Mouse (Mus musculus) forebrain, embryonic 14.5 days (tissue): Measurements from ENCODE around the gene Slc7a6. TPM values are rescaled to one million over a fixed set of nuclear protein-coding genes. Genes with fewer than 3 reads are reported as not detected.

ENCODE experiments used
- ATAC-seq: fragments of 200-750 bp; cut with Nextera tagmentation; 2 replicates; pipeline ENCODE4 v1.8.0; 2017; ENCODE audit warnings: mild to moderate bottlenecking, moderate library complexity
- DNase-seq: peaks from one replicate; pipeline ENCODE4 v3.0.0-alpha.2; 2015; ENCODE audit warnings: low spot score
- H3K27ac ChIP-seq: fragments of 300-500 bp; sonication (generic); 2 replicates; pipeline ENCODE4 v1.5.1; 2014; ENCODE audit warnings: low read depth, mild to moderate bottlenecking, control low read depth, low read length, moderate library complexity
- H3K27me3 ChIP-seq: fragments of 300-500 bp; sonication (generic); replicated peaks from 2 replicates; pipeline ENCODE4 v1.6.1; 2014; ENCODE audit warnings: low read length, control low read depth, mixed read lengths; ENCODE audit not compliant: control insufficient read depth, insufficient read depth
- H3K36me3 ChIP-seq: fragments of 300-500 bp; sonication (generic); 2 replicates; pipeline ENCODE4 v1.6.1; 2014; ENCODE audit warnings: low read length, control low read depth; ENCODE audit not compliant: control insufficient read depth, insufficient read depth
- H3K4me1 ChIP-seq: fragments of 300-500 bp; sonication (generic); 2 replicates; pipeline ENCODE4 v1.6.1; 2014; ENCODE audit warnings: antibody characterized with exemption, low read length, control low read depth; ENCODE audit not compliant: control insufficient read depth, insufficient read depth
- H3K4me2 ChIP-seq: fragments of 300-500 bp; sonication (generic); 2 replicates; pipeline ENCODE4 v1.6.1; 2014; ENCODE audit warnings: mild to moderate bottlenecking, control low read depth, low read length
- H3K4me3 ChIP-seq: fragments of 300-500 bp; sonication (generic); 2 replicates; pipeline ENCODE4 v1.5.1; 2014; ENCODE audit warnings: low read depth, low read length, control low read depth
- H3K9ac ChIP-seq: fragments of 300-500 bp; sonication (generic); 2 replicates; pipeline ENCODE4 v1.6.1; 2014; ENCODE audit warnings: mild to moderate bottlenecking, low read length, control low read depth, moderate library complexity
- H3K9me3 ChIP-seq: fragments of 300-500 bp; sonication (generic); replicated peaks from 2 replicates; pipeline ENCODE4 v1.6.1; 2016; ENCODE audit warnings: low read length, control low read depth, mixed read lengths; ENCODE audit not compliant: control insufficient read depth
- WGBS: fragments of 180-500 bp; shearing (Covaris S2); extraction: QIAGEN DNeasy Blood & Tissue Kit; methylation state at CpG from one replicate; pipeline ENCODE4 v1.1.7; 2014; 5-methylcytosine and 5-hydroxymethylcytosine counted together
- polyA plus RNA-seq: library from polyadenylated mRNA; unstranded; fragments of >200 nt; fragmentation: Nextera tagmentation; extraction: Ambion mirVana; gene quantifications from 2 replicates; pipeline ENCODE4 v1.2.1, GENCODE M21; 2014

The Slc7a6 gene
- polyA plus RNA-seq, 1 experiment from 2014 or later: 86.3 TPM

DNA sequence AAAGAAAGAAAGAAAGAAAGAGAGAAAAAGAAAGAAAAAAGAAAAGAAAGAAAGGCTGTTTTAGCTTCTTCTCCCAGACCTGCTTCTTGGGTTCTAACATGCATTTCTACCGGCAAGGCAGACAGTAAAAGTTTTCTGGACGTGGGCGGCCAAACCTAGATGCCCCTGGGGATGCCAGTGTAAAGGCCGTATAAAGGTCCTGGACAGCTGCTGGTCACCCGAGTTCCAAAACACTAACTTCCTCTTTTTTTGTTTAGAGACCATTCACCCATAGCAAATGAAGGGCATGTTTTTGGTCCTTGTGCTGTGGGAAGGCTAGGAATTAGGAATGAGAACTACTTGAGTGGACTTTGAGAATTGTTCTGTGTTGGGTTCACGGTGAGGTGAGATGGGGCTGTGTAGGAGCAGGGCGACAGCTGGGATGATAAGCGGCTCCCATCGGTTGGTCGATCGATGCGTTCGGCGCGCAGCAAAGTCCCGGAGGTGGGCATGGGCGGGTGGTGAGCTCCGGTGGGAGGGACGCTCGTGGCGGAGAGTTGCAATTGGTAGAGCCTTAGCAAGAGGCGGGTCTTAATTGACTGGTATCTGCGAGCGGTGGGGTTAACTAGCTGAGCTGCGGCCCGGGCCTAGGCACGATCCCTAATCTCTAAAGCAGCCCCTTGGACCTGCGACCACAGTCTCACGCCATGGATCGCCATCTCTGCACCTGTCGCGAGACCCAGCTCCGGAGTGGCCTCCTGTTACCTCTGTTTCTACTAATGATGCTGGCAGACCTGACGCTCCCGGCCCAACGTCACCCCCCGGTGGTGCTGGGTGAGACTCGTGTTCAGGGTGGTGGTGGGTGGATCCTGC is 18.6 kb upstream of the Slc7a6 start, which contains the start of gene Pla2g15:
Pla2g15 (plus strand) TSS at position 599 of the 852 bp plus-strand sequence.
- WGBS: 2% methylated on average over 38 of the region's 38 CpGs
- ATAC-seq: peak; percentile 100
- Histone ChIP-seq H3K27ac (no peak within 1 kb of the TSS), H3K9ac (peak within 1 kb of the TSS; percentile 78), H3K4me2 (peak within 1 kb of the TSS; percentile 74), H3K27me3 (no peaks in the 10 kb centered on the region), H3K4me3 (peak within 1 kb of the TSS; percentile 81), H3K4me1 (peaks cover 6% of the 10 kb centered on the region), H3K36me3 (peaks cover 5% of the 10 kb centered on the region), H3K9me3 (no peaks in the 10 kb centered on the region)
- DNase-seq: peak; percentile 97

DNA sequence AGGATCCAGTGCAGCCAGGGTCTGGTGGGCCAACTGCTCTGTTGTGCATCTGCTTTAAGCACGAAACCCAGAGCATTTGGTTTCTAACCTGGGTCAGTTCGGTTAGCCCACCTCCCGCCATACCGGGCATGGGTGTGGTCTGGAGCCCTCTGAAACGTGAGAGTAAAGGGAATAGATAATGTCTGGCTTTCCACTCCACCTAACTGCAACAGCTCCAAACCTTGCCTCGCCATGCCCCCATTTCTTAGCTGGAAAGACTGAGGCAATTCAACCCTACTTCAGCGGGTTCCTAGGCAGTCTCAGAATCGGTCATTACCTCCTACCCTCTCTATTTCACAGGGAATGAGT is 18.0 kb upstream of the Slc7a6 start:
- no peak overlapping the region for H3K27ac ChIP-seq
- peaks cover 10% of the 10 kb centered on the region for H3K36me3 ChIP-seq
- ATAC-seq: no peak
- H3K4me1 ChIP-seq: peaks cover 6% of the 10 kb centered on the region
- H3K4me2 ChIP-seq: peak overlapping the region; percentile 74
- no peaks in the 10 kb centered on the region for H3K9me3 ChIP-seq
- WGBS: 16% methylated on average over 8 of the region's 8 CpGs
- H3K27me3 ChIP-seq: no peaks in the 10 kb centered on the region
- DNase-seq: no peak
- H3K9ac ChIP-seq: peak overlapping the region; percentile 78
- peak overlapping the region; percentile 81 for H3K4me3 ChIP-seq

DNA sequence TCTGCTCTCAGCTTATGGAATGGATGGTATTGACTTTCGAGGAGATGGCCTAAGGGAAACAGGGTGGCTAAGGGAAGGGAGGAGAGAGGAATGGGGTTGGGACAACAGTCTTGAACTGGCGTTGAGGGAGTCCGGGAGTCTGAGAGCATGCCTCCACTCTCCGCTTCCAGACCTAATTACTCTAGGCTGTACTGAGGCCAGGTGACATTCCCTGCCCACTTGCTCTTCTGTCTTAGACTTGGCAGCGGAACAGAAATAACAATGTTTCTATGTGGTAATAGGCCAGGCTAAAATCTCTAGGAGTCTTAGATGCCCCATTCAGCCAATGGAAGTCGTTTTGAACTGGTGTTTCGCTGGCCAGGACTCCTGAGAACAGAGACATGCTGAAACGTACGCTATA is 17.6 kb upstream of the Slc7a6 start:
- Histone ChIP-seq H3K27ac (no peak overlapping the region), H3K4me3 (peak overlapping the region; percentile 81), H3K27me3 (no peaks in the 10 kb centered on the region), H3K9ac (peak overlapping the region; percentile 78; the same call in 1 of the 2 replicates), H3K4me1 (peaks cover 6% of the 10 kb centered on the region), H3K9me3 (no peaks in the 10 kb centered on the region), H3K36me3 (peaks cover 14% of the 10 kb centered on the region), H3K4me2 (peak overlapping the region; percentile 74)
- ATAC-seq (no peak), DNase-seq (no peak)
- WGBS: 80% methylated on average over 9 of the region's 9 CpGs

DNA sequence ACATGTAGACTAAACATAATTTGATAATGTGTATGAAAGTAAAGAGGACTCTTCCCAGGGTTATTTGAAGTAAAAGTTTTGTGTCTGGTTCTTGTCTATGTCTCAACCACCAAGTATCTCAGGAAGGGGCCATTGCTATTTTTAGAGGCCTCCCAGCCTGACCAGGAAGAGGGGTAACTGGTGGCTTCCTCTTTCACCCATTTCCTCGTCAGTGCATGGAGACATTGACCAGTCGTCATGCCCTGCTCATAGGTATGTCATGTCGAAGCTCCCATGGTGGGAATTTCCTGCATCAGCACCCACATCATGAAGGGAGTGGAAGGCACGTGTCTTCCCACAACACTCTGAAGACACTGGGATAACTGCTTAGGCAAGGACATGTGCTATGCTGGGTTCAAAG is 15.8 kb upstream of the Slc7a6 start:
- DNase-seq (no peak), ATAC-seq (no peak)
- WGBS: 85% methylated on average over 4 of the region's 4 CpGs

DNA sequence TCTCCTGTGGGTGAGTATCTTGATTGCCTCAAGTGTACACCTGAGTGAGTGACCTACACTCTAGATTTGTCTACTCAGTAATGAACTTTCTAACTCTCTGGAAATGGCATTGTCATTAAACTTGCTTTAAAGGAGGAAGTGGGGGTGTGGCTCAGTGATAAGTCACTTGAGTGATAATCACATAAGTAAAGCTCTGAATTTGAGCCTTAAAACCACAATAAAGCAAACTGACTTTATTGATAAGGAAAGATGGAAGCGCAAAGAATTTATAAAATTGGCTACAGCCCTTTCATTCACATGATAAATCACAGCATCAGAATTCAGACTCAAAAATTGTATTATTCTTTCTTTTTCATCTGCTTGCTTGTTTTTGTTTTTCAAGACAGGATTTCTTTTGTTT is 11.2 kb upstream of the Slc7a6 start:
- H3K4me3 ChIP-seq: no peak overlapping the region
- no peak overlapping the region for H3K4me2 ChIP-seq
- no peaks in the 10 kb centered on the region for H3K4me1 ChIP-seq
- peaks cover 50% of the 10 kb centered on the region for H3K36me3 ChIP-seq
- WGBS: 100% methylated on average over 1 of the region's 1 CpGs
- H3K27ac ChIP-seq: no peak overlapping the region
- no peaks in the 10 kb centered on the region for H3K27me3 ChIP-seq
- DNase-seq (no peak), ATAC-seq (no peak)
- no peak overlapping the region for H3K9ac ChIP-seq
- H3K9me3 ChIP-seq: no peaks in the 10 kb centered on the region

More for the DNA sequence above, 15.8 kb upstream of the Slc7a6 start:
- peaks cover 6% of the 10 kb centered on the region for H3K4me1 ChIP-seq
- no peak overlapping the region for H3K27ac ChIP-seq
- no peak overlapping the region for H3K4me3 ChIP-seq
- peaks cover 19% of the 10 kb centered on the region for H3K36me3 ChIP-seq
- no peak overlapping the region for H3K4me2 ChIP-seq
- H3K27me3 ChIP-seq: no peaks in the 10 kb centered on the region
- H3K9me3 ChIP-seq: no peaks in the 10 kb centered on the region
- H3K9ac ChIP-seq: no peak overlapping the region

DNA sequence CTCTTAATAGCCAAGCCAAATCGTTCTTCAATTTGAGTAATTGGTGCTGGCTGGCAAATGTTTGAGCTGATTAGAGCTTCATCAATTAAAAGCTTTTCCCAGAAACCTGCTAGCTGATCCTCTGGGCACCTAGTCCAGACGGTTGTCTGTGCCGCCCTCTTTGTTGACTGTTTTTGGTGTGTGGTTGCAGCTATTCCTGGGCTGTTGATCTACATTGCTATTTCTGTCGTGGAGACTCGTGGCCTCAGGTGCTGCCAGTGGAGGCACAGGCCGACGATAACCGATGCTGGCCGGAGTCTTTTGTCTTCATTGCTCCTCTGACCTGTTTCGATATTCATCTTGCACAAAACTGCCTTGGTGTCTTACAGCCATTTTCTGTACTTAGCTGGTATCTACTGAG is 10.3 kb upstream of the Slc7a6 start:
- Histone ChIP-seq H3K27ac (no peak overlapping the region), H3K9me3 (no peaks in the 10 kb centered on the region), H3K27me3 (no peaks in the 10 kb centered on the region), H3K36me3 (peaks cover 59% of the 10 kb centered on the region), H3K4me3 (no peak overlapping the region), H3K4me2 (no peak overlapping the region), H3K9ac (no peak overlapping the region), H3K4me1 (no peaks in the 10 kb centered on the region)
- DNase-seq: no peak
- no peak for ATAC-seq
- 90% methylated on average over 10 of the region's 10 CpGs for WGBS

DNA sequence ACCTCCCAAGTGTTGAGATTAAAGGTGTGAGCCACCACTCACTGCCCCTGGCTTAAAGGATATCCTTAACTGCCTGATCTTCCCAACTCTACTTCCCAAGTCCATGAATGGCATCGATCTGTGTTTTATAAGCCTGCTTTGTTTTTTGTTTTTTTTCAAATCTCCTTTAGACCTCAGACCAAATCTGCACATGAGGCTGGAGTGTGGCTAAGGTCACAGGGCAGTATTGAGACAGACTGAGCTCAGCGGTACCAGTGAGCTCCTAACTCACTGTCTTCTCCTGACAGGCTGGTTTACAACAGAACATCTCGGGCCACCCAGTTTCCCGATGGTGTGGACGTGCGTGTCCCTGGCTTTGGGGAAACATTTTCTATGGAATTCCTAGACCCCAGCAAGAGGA is 8.8 kb upstream of the Slc7a6 start:
- Histone ChIP-seq H3K4me1 (no peaks in the 10 kb centered on the region), H3K4me2 (no peak overlapping the region), H3K27me3 (no peaks in the 10 kb centered on the region), H3K36me3 (peaks cover 69% of the 10 kb centered on the region), H3K27ac (no peak overlapping the region), H3K4me3 (no peak overlapping the region), H3K9ac (no peak overlapping the region), H3K9me3 (no peaks in the 10 kb centered on the region)
- ATAC-seq (no peak), DNase-seq (no peak)
- WGBS: 87% methylated on average over 6 of the region's 6 CpGs

DNA sequence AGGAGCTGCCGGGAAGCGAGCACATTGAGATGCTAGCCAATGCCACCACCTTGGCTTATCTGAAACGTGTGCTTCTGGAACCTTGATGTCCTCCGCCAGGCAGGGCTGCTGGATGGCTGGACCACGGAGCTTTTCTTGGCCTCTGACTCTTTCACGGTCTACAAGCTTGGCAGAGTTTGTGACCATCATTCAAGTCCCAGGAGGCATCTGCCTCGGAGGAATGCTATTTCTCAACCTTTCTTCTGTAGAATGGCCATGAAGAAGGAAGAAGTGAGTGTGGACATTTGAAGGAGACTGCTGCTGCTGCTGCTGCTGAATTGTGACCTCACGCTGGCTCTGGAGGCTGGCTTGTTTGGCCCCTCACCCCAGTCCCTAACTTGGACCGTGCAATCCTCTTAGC is 5.4 kb upstream of the Slc7a6 start:
- H3K4me1 ChIP-seq: no peaks in the 10 kb centered on the region
- H3K9ac ChIP-seq: no peak overlapping the region
- ATAC-seq: no peak
- no peak overlapping the region for H3K4me3 ChIP-seq
- no peak overlapping the region for H3K4me2 ChIP-seq
- peaks cover 52% of the 10 kb centered on the region for H3K36me3 ChIP-seq
- H3K27me3 ChIP-seq: no peaks in the 10 kb centered on the region
- DNase-seq: no peak
- no peaks in the 10 kb centered on the region for H3K9me3 ChIP-seq
- no peak overlapping the region for H3K27ac ChIP-seq
- 93% methylated on average over 9 of the region's 9 CpGs for WGBS

DNA sequence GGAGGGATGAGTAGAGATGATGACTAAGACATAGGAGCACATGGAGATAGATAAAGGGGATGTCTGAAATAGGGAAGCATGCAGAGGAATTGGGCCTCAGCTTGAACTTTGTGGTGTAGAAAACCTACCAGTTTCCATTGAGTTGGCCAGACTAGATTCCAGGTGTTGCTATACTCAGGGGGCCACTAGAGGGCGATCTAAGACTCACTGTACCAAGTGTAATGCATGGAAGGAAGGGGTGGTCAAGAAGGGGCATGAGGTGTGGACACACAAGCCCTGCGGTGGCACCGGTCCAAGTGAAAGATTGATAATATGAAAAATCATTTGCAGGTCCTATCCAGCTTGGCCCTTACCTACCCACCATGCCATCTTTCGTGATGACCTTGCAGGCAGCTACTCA is 3.2 kb upstream of the Slc7a6 start:
- no peaks in the 10 kb centered on the region for H3K9me3 ChIP-seq
- H3K4me3 ChIP-seq: no peak overlapping the region
- WGBS: 40% methylated on average over 4 of the region's 4 CpGs
- no peaks in the 10 kb centered on the region for H3K27me3 ChIP-seq
- H3K27ac ChIP-seq: no peak overlapping the region
- ATAC-seq (no peak), DNase-seq (peak; percentile 73)
- H3K4me2 ChIP-seq: no peak overlapping the region
- H3K9ac ChIP-seq: no peak overlapping the region
- peaks cover 5% of the 10 kb centered on the region; the same call in 1 of the 2 replicates for H3K4me1 ChIP-seq
- H3K36me3 ChIP-seq: peaks cover 42% of the 10 kb centered on the region
